Mouse (Mus musculus): ENCODE data around the gene Depdc1b.

GRCm38 (mm10) chr13:108297350-108298093, 18.6 kb upstream of the Depdc1b start:
- TF ChIP-seq POLR2A (IDR thresholded peaks at IDR 0.05; ENCODE audit: insufficient read length, low read depth), result peak; percentile 21
- TF ChIP-seq MYOG (IDR thresholded peaks at IDR 0.05; ENCODE audit: control insufficient read depth in 1 of 3, insufficient read depth in 1 of 3, insufficient read length in 2 of 3, low read depth in 2 of 3), result no peak
- TF ChIP-seq SRF (IDR thresholded peaks at IDR 0.05; ENCODE audit: control insufficient read depth, insufficient read length, low read depth), result no peak
- TF ChIP-seq USF1 (IDR thresholded peaks at IDR 0.05; ENCODE audit: low read depth), result no peak
- TF ChIP-seq TCF12 (IDR thresholded peaks at IDR 0.05; ENCODE audit: insufficient read depth, poor library complexity, severe bottlenecking), result no peak
- no peak for TF ChIP-seq MYOD1 (IDR thresholded peaks at IDR 0.05; ENCODE audit: control insufficient read depth in 1 of 3, insufficient read length in 2 of 3, low read depth in 2 of 3)
- no peak for TF ChIP-seq E2F4 (IDR thresholded peaks at IDR 0.05; ENCODE audit: insufficient read depth)
- no peak for TF ChIP-seq POLR2AphosphoS2 (IDR thresholded peaks at IDR 0.05; ENCODE audit: insufficient read length, low read depth)
- no peak for TF ChIP-seq CEBPB (IDR thresholded peaks at IDR 0.05; ENCODE audit: insufficient read depth, poor library complexity, severe bottlenecking)
- TF ChIP-seq MAX (IDR thresholded peaks at IDR 0.05; ENCODE audit: low read depth), result no peak
- TF ChIP-seq REST (IDR thresholded peaks at IDR 0.05; ENCODE audit: insufficient read depth, insufficient read length), result no peak
- TF ChIP-seq TCF3 (IDR thresholded peaks at IDR 0.05; ENCODE audit: insufficient read length, low read depth), result no peak

Measured in myocyte (in vitro differentiated cells).